Mouse (Mus musculus) megakaryocyte-erythroid progenitor cell, adult 5-6 weeks (primary cell): ENCODE data around the gene Zfp683. TPM values are rescaled to one million over a fixed set of nuclear protein-coding genes. Genes with fewer than 3 reads are reported as not detected.

Source experiments
- ATAC-seq: replicated peaks from 2 replicates; pipeline ENCODE4 v1.8.0; 2016; ENCODE audit warnings: mild to moderate bottlenecking, inconsistent platforms; ENCODE audit not compliant: severe bottlenecking, poor library complexity, low FRiP score, low TSS enrichment
- total RNA-seq, 2 experiments: library from RNA; stranded (forward) in 1 of 2; stranded (reverse) in 1 of 2; fragments of 200-1000, 215-1000 nt in 1 of 2; fragments of >200 nt in 1 of 2; fragmentation: Nextera tagmentation in 1 of 2; gene quantifications; 2 replicates each; pipeline ENCODE4 v1.2.3; 2014 to 2017

Zfp683 gene
- total RNA-seq, 2 experiments from 2014 or later = not detected

GRCm38 (mm10) chr4:134043041-134043440 is 10.6 kb upstream of the Zfp683 start:
- ATAC-seq = no peak

DNA sequence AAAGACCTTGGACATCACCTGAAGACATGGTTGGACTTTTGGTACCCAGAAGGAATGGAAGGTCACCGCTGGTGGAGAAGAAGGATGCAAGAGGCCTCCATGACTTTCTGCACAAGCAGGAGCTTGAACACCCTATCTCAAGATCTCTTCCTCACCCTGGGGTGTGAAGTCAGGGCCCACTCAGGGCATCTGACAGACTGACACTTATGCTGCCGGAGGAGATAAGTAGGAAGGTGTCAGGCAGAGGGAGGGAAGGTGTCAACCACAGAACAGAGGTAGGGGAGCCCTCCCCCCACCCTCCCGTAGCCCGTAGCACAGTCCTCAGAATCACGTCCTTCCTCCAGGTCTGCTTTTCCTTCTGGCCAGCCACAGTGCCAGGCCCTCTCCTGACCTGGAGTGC is 6.0 kb upstream of the Zfp683 start:
- no peak for ATAC-seq

GRCm38 (mm10) chr4:134051912-134052311 is 1.7 kb upstream of the Zfp683 start:
- ATAC-seq = no peak

DNA sequence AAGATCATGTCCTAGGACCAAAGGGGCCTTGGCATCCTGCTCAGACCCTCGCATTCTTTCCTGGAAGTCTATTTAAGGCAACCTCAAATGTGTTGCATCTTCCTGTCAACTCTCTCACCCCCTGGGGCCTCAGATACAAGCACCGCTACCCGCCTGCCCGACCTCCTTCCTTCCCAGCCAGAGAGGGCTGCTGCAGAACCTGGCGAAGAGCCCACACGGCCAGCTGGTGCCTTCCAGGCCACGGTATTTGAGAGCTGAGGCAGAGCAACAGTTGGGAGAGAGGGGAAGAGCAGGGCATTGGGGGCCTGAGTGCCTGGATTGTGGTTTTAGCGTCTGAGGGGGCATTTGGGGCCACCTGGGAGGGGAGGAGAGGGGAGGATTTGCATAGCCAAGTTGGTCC is 1.1 kb upstream of the Zfp683 start:
- ATAC-seq = no peak

DNA sequence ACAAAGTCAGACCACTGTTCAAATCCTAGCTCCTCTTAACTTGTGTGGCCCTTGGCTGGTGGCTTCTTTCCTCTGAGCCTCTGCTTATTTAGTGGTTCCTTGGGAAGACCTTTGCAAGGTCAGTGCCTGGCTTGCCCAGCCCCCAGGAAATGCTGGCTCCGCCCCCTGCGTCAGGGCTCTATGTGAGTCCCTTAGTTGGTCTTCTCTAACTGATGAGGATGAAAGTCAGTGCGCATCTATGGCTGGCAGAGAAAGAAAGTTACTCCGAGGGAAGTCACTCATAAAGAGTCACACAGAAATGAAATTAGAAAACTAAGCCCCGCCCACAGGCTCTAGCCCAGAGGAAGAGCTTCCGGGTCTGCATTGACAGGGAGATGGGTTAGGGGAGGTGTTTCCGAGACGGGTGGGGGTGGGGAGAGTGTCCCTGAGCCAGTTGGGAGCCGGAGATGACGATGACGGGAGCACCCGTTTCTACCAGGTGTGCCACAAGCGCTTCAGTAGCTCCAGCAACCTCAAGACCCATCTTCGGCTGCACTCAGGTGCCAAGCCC is 4.6 kb downstream of the Zfp683 start:
- no peak for ATAC-seq

GRCm38 (mm10) chr4:134058908-134059307 is 5.3 kb downstream of the Zfp683 start:
- no peak for ATAC-seq

DNA sequence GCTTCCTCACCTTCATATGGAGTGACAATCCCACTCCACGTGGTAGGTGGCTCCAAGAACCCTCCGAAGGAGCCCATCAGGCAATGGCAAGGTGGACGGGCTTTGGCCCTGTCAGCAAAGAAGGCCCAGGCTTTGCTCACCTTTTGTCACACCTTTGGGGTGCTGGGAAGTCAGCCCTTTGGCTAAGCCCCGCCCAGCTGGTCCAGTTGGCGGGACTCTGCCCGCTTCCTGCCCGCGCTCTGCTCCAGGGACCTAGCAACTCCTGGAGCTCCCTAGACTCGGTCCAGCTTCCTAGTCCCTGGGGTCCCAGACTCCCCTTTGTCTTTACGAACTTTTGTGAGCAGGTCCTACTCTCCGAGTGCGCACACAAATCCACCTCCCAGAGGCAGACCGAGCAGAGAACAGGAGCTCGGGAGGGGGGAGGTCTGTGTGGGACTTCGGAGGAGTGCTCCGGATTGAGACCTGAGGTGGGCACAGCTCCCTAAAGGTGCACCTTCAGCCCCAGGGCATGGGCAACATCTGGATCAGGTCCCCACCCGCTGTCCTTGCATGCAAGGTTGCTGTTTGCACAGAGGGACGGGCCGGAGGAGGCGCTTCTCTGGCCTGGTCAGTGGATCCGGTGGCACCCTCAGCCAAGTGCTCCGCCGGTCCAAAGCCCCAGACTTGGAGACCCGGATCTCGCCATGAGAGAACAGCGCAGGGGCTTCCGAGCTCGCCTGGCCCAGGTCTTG is 6.7 kb downstream of the Zfp683 start, which contains the start of gene Crybg2:
TSS of gene Crybg2 (plus strand) at position 681 of the 731 bp plus-strand sequence.
- ATAC-seq = no peak

- ATAC-seq = no peak
These were observed 7.7 kb downstream of the Zfp683 start for GRCm38 (mm10) chr4:134061166-134061830.

DNA sequence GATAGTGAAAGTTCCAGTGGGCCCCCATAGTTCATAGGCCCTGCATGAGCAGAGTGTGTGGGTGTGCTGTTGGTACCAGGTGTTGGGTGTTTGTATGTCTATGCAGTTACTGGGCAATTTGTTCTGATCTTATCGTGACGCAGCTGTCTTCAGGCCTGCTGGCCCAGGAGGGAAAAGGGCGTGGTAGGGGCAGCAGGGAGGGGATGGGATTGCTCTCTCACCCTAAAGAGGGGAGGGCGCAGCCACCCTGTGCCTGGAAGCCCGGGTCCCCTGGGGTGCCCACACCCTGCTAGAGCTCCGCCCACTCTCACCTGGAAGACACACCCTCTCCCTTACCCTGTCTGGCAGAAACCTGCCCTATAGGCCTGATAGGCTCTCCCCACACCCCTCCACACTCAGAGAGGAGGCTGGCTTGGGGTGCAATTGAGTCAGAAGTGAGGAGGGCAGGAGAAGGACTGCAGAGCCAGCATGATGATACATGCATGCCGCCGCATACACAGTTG is 8.4 kb downstream of the Zfp683 start:
- ATAC-seq = peak; percentile 51

DNA sequence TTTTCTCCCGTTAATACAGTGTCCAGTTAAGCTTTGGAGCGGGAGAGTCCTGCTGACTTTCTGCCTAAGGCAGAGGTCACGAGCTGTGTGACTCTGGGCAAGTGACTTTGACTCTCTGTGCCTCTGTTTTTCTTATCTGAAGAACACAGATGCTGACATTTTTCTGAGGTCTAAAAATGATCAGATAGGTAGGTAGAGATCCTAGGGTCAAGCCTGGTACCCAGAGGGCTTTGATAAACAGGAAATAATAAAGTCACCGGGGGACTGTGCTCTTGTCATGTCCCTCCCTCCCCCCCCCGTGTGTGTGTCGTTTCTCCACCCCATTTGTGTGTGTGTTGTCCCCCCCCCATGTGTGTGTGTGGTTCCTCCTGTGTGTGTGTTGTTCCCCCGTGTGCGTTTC is 8.9 kb downstream of the Zfp683 start:
- 0 out of 2 replicates have a peak, but pooled peaks have one; percentile 13 for ATAC-seq

DNA sequence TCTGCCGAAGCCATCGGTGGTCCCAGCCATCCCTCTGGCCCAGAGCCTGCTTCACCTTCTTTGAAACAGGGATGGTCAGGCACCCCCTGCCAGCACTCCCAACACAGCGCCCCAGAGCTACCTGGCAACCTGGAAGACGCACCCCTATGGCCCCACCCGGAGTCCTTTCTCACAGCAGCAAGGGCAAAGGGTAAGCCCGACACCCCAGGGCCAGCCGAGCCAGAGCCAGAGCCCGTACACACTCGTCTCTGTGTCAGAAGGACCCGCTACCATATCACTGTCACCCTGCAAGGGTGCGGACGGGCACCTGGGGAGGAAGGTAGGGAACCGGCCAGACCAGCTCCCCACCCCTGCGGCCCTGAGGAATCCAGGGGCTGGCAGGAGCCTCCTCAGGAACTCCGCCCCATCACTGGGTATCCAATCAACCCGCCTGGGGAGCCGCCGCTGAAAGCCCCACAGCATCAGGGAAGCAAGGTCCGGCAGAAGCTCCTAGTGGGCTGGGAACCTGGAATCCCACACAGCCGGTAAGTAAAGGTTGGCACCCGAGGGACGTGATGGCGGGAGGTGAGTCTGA is 11.9 kb downstream of the Zfp683 start:
- no peak for ATAC-seq

GRCm38 (mm10) chr4:134067383-134067782 is 13.7 kb downstream of the Zfp683 start:
- no peak for ATAC-seq

DNA sequence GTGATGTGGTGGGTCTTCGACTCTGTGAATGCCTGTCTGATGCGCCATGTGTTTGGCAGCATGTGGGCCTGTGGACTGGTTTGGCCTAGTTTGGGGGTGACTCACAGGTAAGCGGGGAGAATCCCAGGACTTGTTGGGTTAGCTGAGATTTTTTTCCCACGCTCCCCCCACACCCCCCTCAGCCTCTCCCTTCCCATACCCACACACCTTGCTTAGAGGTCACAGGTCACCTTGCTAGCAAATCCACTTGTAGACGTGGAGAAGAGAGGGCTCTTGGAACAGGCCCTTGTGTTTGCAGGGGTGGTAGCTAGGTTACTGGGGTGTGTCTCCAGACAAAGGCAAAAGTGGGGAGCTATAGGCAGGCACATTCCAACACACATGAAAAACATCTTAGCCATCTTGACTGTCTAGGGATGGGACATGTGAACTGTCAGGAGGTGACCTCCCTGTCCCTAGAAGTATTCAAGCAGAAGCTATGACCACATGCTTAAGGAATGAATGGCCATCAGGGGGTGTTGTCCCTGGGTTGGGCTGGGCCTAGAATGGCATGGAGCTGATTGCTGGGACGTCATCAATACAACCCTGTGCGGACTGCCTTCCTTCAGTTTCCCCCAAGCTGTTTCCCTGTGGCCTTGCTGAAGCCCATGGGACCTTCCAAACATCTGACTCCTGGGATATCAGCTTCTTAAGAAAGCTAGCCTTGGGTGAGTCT is 14.4 kb downstream of the Zfp683 start:
- ATAC-seq = no peak

DNA sequence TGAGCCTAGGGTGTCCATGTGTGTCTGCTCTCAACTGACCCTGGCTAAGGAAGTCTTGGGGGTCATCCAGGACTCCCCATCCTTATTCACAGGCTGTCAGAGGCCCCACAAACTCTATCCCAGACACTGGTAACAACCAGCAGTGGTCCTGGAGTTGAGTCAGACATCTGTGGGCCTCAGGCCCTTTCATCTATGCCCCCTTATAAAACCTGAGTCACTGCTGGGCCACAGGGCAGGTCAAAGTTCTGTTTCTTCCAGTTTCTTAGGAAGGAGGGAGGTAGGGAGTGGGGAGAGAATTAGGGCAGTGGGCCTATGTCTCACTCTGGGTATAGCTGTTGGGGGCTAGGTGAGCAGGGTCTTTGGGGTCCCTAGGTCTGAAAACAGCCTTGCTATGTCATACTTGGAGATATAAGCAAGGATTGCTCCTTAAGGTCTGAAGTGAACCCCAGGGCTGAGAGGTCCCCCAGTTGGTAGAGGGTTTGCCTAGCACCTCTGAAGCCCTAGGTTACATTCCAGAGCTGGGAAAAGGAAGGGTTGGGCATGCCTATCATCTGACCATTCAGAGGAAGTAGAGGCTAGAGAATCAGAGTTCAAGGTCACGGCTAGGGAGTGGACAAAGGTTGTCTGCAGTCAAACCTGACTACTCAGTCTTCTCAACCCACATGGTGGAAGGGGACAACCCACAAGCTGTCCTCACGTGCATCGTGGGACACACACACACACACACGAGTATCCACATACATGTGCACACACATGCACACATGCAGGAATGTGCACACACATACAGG is 15.3 kb downstream of the Zfp683 start:
- ATAC-seq = no peak

DNA sequence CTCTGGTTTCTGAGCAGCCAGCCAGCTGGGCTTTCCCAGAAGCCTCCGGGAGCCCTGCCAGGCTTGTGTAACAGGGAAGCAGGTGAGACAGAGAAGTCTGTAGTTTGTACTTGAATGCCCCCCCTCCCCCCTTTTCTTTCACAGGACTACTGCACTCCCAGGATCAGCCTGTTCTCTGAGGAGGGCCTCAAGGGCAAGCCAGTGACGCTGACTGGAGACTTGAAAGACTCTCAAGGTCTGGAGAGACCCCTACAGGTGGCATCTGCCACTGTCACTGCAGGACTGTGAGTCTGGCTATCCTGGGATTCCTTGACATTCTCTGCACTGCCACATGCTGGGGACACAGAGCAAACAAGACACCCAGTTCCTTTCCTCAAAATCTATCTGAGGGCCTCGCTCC is 25.1 kb downstream of the Zfp683 start:
- peak; percentile 35; the same call in 1 of the 2 replicates for ATAC-seq

DNA sequence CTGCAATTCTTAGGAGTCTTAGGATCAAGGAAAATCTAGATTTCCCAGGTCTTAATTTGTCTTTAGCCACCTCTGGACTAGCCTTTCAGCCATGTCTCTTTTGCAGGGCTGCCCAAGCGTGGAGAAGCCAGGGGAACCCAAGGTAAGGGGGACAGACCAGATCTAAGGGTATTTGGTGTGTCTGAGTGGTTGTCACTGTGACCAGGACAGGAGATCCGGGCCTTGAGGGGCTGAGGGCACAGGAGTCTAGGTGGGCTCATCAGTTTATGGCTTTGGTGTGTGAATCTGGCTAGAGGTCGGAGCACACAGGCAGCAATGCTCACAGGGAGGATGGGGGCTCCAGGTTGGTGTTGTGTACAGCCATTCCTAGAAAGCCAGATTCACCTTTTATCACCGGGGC is 27.0 kb downstream of the Zfp683 start:
- no peak for ATAC-seq

DNA sequence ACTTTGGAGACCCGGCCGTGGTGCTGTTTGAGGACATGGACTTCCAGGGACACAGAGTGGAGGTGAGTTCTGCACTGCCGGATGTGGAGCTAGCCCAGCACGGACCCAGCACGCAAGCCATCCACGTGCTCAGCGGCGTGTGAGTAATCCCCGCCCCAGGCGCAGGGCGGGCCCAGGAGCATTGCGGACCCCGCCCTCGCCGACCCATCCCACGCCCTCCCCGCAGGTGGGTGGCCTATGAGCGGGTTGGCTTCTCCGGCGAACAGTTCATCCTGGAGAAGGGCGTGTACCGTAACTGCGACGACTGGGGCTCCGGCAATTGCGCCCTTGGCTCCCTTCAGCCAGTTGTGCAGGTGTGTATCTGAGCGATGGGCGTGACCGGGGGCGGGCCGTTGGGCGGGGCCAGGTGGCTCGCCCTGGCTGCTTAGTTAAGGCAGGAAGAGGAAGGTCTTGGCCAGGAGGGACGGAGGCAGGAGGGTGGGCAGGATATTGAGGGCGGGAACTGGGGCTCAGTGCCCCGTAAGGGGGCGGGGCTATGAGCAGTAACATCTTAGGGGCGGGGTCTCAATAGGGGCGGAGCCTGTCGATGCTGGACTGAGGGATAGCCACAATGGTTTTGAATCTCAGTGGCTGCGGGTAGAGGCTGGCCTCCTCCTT is 28.2 kb downstream of the Zfp683 start:
- ATAC-seq = peak; percentile 90

- no peak for ATAC-seq
These were observed 28.8 kb downstream of the Zfp683 start for GRCm38 (mm10) chr4:134082460-134082859.
